Mouse (Mus musculus) right cerebral cortex, postnatal 14 days (tissue): ENCODE results near the gene Rsph1.
"Not testable (repeated sequence)": the region's sequence is repeated elsewhere in the genome, so short reads cannot be mapped to it uniquely, and the experiment has no call there.

Source experiments
- DNase-seq: peaks from one replicate; pipeline ENCODE4 v3.0.0; 2022

Rsph1 gene

GRCm38 (mm10) chr17:31275181-31275580 lies 2.0 kb downstream of the Rsph1 start:
- peak; percentile 4 for DNase-seq

GRCm38 (mm10) chr17:31273631-31274030 lies 3.6 kb downstream of the Rsph1 start:
- DNase-seq, result peak; percentile 5

- DNase-seq, result no peak
Observed at GRCm38 (mm10) chr17:31272416-31273165, 4.6 kb downstream of the Rsph1 start.

GRCm38 (mm10) chr17:31271136-31271851 lies 5.9 kb downstream of the Rsph1 start:
- no peak for DNase-seq

- not testable (repeated sequence) for DNase-seq
Observed at GRCm38 (mm10) chr17:31270736-31271135, 6.4 kb downstream of the Rsph1 start.

GRCm38 (mm10) chr17:31270246-31270645 lies 6.9 kb downstream of the Rsph1 start:
- DNase-seq, result no peak

GRCm38 (mm10) chr17:31269761-31270160 lies 7.4 kb downstream of the Rsph1 start:
- no peak for DNase-seq

- DNase-seq, result no peak
Observed at GRCm38 (mm10) chr17:31268016-31268415, 9.2 kb downstream of the Rsph1 start.

- DNase-seq, result no peak
Observed at GRCm38 (mm10) chr17:31267603-31268002, 9.6 kb downstream of the Rsph1 start.

GRCm38 (mm10) chr17:31267138-31267537 lies 10.0 kb downstream of the Rsph1 start:
- no peak for DNase-seq

GRCm38 (mm10) chr17:31266321-31266950 lies 10.7 kb downstream of the Rsph1 start:
- no peak for DNase-seq

- DNase-seq, result no peak
Observed at GRCm38 (mm10) chr17:31265831-31266230, 11.4 kb downstream of the Rsph1 start.

GRCm38 (mm10) chr17:31265171-31265572 lies 12.0 kb downstream of the Rsph1 start:
- no peak for DNase-seq

- DNase-seq, result no peak
Observed at GRCm38 (mm10) chr17:31264372-31264771, 12.8 kb downstream of the Rsph1 start.

GRCm38 (mm10) chr17:31263770-31264169 lies 13.4 kb downstream of the Rsph1 start:
- DNase-seq, result no peak

- no peak for DNase-seq
Observed at GRCm38 (mm10) chr17:31262715-31263114, 14.5 kb downstream of the Rsph1 start.

- no peak for DNase-seq
Observed at GRCm38 (mm10) chr17:31261352-31261751, 15.8 kb downstream of the Rsph1 start.

- DNase-seq, result peak; percentile 38
Observed at GRCm38 (mm10) chr17:31260430-31260829, 16.8 kb downstream of the Rsph1 start.

- no peak for DNase-seq
Observed at GRCm38 (mm10) chr17:31259825-31260224, 17.4 kb downstream of the Rsph1 start.

- DNase-seq, result no peak
Observed at GRCm38 (mm10) chr17:31259145-31259544, 18.0 kb downstream of the Rsph1 start.

- DNase-seq, result no peak
Observed at GRCm38 (mm10) chr17:31258310-31258865, 18.8 kb downstream of the Rsph1 start.

- no peak for DNase-seq
Observed at GRCm38 (mm10) chr17:31257898-31258297, 19.3 kb downstream of the Rsph1 start.

- no peak for DNase-seq
Observed at GRCm38 (mm10) chr17:31257149-31257548, 20.0 kb downstream of the Rsph1 start.
